Mouse (Mus musculus) hindbrain, postnatal 0 days (tissue): ENCODE data around the gene Orm3. TPM values are rescaled to one million over a fixed set of nuclear protein-coding genes. Genes with fewer than 3 reads are reported as not detected.

Experiments used
- ATAC-seq: fragments of 200-750 bp; cut with Nextera tagmentation; 2 replicates; pipeline ENCODE4 v1.8.0; 2017; ENCODE audit warnings: mild to moderate bottlenecking, moderate TSS enrichment, moderate library complexity
- DNase-seq: peaks from one replicate; pipeline ENCODE4 v3.0.0-alpha.2; 2015; ENCODE audit warnings: low spot score
- H3K27ac ChIP-seq: fragments of 300-500 bp; sonication (generic); 2 replicates; pipeline ENCODE4 v1.5.1; 2014; ENCODE audit warnings: mild to moderate bottlenecking
- H3K27me3 ChIP-seq: fragments of 300-500 bp; sonication (generic); 2 replicates; pipeline ENCODE4 v1.6.1; 2014; ENCODE audit warnings: low read length, mixed read lengths; ENCODE audit not compliant: insufficient read depth
- H3K36me3 ChIP-seq: fragments of 300-500 bp; sonication (generic); 2 replicates; pipeline ENCODE4 v1.6.1; 2014; ENCODE audit warnings: low read length, mixed read lengths; ENCODE audit not compliant: insufficient read depth
- H3K4me1 ChIP-seq: fragments of 300-500 bp; sonication (generic); 2 replicates; pipeline ENCODE4 v1.6.1; 2014; ENCODE audit warnings: antibody characterized with exemption, low read length, mixed read lengths; ENCODE audit not compliant: insufficient read depth
- H3K4me2 ChIP-seq: fragments of 300-500 bp; sonication (generic); 2 replicates; pipeline ENCODE4 v1.6.1; 2014; ENCODE audit warnings: low read depth, mild to moderate bottlenecking, low read length, moderate library complexity, mixed read lengths
- H3K4me3 ChIP-seq: fragments of 300-500 bp; sonication (generic); 2 replicates; pipeline ENCODE4 v1.5.1; 2014; ENCODE audit warnings: low read length
- H3K9ac ChIP-seq: fragments of 300-500 bp; sonication (generic); replicated peaks from 2 replicates; pipeline ENCODE4 v1.6.1; 2014; ENCODE audit warnings: mild to moderate bottlenecking, low read length, moderate library complexity, mixed read lengths
- H3K9me3 ChIP-seq: fragments of 300-500 bp; sonication (generic); 2 replicates; pipeline ENCODE4 v1.6.1; 2016; ENCODE audit warnings: low read length, mixed read lengths
- CTCF ChIP-seq: IDR thresholded peaks from 2 replicates; pipeline ENCODE4 v1.5.1; 2016; ENCODE audit warnings: antibody characterized with exemption, control low read depth, low read depth
- WGBS: fragments of 180-500 bp; shearing (Covaris S2); extraction: QIAGEN DNeasy Blood & Tissue Kit; methylation state at CpG from one replicate; pipeline ENCODE4 v1.1.7; 2014; 5-methylcytosine and 5-hydroxymethylcytosine counted together
- polyA plus RNA-seq: library from polyadenylated mRNA; unstranded; fragments of >200 nt; fragmentation: Nextera tagmentation; extraction: Ambion mirVana; gene quantifications from 2 replicates; pipeline ENCODE4 v1.2.1, GENCODE M21; 2015
- total RNA-seq: library from RNA; depleted of rRNA; stranded (reverse); fragments of >200 nt; gene quantifications from 2 replicates; pipeline ENCODE4 v1.2.3, GENCODE M21; 2014

The Orm3 gene
- total and polyA plus RNA-seq, 2 experiments from 2014 or later = not detected

DNA sequence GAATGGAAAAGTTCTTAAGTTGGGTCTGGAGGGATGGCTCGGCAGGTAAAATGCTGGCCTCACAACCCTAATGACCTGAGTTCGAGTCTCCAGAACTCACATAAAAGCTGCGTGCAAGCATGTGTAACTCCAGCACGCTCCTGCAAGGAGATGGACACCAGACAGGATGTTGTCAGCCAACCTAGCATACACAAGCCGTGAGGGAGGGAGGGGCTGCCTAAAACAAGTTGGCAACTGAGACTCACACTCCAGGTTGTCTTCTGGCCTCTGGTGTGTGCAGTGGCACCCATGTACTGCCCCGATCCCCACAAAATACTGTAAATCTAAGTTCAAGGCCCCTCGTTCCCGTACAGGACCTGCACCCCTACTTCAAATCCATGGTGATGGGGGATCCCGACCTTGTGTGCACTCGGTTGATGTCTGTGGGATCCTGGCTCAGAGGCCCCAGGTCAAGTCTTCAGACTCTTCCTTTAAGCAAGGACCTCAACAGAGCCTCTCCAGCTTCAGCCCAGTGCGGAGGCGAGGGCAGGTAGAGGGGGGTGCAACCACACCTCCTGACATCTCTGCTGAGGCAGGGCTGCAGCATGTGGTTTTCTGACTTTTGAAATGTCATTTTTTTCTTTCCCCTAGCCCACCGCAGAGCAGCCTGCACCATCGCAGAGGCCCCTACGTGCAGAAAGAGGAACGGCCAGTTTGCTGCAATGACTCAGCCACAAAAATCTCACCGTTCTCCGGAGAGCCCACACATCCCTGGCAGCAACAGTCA lies 44.8 kb downstream of the Orm3 start:
- DNase-seq (no peak), ATAC-seq (no peak)
- peaks cover 23% of the 10 kb centered on the region for H3K4me1 ChIP-seq
- H3K36me3 ChIP-seq = no peaks in the 10 kb centered on the region
- H3K9ac ChIP-seq = no peak overlapping the region
- H3K9me3 ChIP-seq = no peaks in the 10 kb centered on the region
- no peaks in the 10 kb centered on the region for H3K27me3 ChIP-seq
- no peak overlapping the region for H3K27ac ChIP-seq
- H3K4me2 ChIP-seq = no peak overlapping the region
- TF ChIP-seq CTCF = no peak
- 89% methylated on average over 18 of the region's 18 CpGs for WGBS
- no peak overlapping the region for H3K4me3 ChIP-seq

DNA sequence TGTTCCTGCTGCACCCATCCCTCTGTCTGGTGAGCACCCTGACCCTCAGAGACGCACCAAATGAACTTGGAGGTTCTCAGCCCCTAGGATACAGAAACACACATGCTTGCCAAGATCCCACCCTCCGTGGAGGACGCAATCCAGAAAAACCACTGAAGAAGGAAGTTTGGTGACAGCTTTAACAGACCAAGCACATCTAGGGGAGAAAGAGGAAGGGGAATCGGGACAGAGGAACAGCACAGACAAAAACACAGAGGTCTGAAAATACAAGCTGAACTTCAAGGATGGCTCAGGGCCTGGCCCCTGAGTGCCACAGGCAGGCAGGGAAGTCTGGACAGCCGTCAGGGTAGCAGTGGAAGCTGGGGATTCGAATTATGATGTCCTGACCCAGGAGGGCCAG lies 45.7 kb downstream of the Orm3 start:
- Histone ChIP-seq H3K27me3 (no peaks in the 10 kb centered on the region), H3K9me3 (no peaks in the 10 kb centered on the region), H3K9ac (no peak overlapping the region), H3K36me3 (no peaks in the 10 kb centered on the region), H3K27ac (no peak overlapping the region), H3K4me2 (no peak overlapping the region), H3K4me3 (no peak overlapping the region), H3K4me1 (peaks cover 25% of the 10 kb centered on the region)
- ATAC-seq (no peak), DNase-seq (no peak)
- no peak for TF ChIP-seq CTCF
- 77% methylated on average over 6 of the region's 6 CpGs for WGBS

DNA sequence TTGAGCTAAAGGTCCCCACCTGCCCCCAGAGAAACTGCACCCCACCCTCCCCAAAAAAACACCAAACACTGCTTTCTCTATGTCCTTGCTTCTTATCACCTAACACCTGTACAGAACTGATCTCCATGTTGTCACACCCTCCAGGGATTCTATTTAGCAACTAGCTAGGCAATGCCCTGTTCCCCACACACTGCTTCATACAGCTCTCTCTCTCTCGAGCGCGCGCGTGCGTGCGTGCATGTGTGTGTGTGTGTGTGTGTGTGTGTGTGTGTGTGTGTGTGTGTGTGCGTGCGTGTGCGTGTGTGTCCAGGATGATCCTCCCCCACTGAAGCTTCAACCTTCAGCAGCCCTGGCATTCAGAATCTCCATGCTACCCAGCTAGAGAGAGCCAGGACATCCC lies 46.1 kb downstream of the Orm3 start:
- 82% methylated on average over 10 of the region's 10 CpGs for WGBS
- ATAC-seq (no peak), DNase-seq (no peak)
- H3K4me2 ChIP-seq = peak overlapping the region; percentile 39; the same call in 1 of the 2 replicates
- H3K4me1 ChIP-seq = peaks cover 25% of the 10 kb centered on the region
- no peaks in the 10 kb centered on the region for H3K27me3 ChIP-seq
- H3K9ac ChIP-seq = no peak overlapping the region
- H3K27ac ChIP-seq = no peak overlapping the region
- no peak overlapping the region for H3K4me3 ChIP-seq
- no peaks in the 10 kb centered on the region for H3K9me3 ChIP-seq
- H3K36me3 ChIP-seq = no peaks in the 10 kb centered on the region
- no peak for TF ChIP-seq CTCF

GRCm38 (mm10) chr4:63402558-63402957 lies 46.6 kb downstream of the Orm3 start:
- H3K4me1 ChIP-seq = peaks cover 25% of the 10 kb centered on the region
- H3K27me3 ChIP-seq = no peaks in the 10 kb centered on the region
- DNase-seq (no peak), ATAC-seq (no peak)
- peak overlapping the region; percentile 76 for H3K27ac ChIP-seq
- WGBS = 63% methylated on average over 6 of the region's 6 CpGs
- no peaks in the 10 kb centered on the region for H3K36me3 ChIP-seq
- no peak for TF ChIP-seq CTCF
- H3K9me3 ChIP-seq = no peaks in the 10 kb centered on the region
- peak overlapping the region; percentile 9; the same call in 1 of the 2 replicates for H3K4me3 ChIP-seq
- H3K4me2 ChIP-seq = peak overlapping the region; percentile 39
- H3K9ac ChIP-seq = no peak overlapping the region

- no peaks in the 10 kb centered on the region for H3K27me3 ChIP-seq
- peak within 1 kb of the TSS; percentile 39 for H3K4me2 ChIP-seq
- DNase-seq (peak; percentile 89), ATAC-seq (peak; percentile 87)
- H3K36me3 ChIP-seq = no peaks in the 10 kb centered on the region
- H3K4me1 ChIP-seq = peaks cover 25% of the 10 kb centered on the region
- peak within 1 kb of the TSS; percentile 76 for H3K27ac ChIP-seq
- peak within 1 kb of the TSS; percentile 17 for H3K9ac ChIP-seq
- H3K9me3 ChIP-seq = no peaks in the 10 kb centered on the region
- WGBS = 21% methylated on average over 17 of the region's 17 CpGs
- H3K4me3 ChIP-seq = peak within 1 kb of the TSS; percentile 9; the same call in 1 of the 2 replicates
- no peak for TF ChIP-seq CTCF
Observed at GRCm38 (mm10) chr4:63403040-63403959, 47.3 kb downstream of the Orm3 start, which contains the start of gene Akna. Gene Akna, minus strand, starts transcription at chr4:63403354.

DNA sequence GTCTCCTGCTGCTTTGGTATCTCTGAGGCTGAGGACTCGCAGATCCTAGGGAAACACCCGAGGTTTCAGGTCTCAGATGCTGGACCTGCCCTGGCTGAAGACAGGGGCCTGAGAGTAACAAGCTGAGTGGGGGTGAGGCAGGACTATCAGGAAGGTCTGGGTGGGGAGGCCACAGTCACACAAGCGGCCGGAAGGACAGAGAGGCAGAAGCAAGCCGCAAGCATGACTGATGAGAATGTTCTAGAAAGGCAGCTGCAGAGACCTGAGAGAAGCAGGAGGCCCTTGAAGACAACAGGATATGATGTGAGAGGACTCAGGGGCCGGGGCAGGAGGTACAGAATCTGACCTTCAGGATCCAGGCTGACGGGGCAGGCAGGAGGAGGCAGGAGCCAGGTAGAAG lies 48.2 kb downstream of the Orm3 start:
- Histone ChIP-seq H3K36me3 (no peaks in the 10 kb centered on the region), H3K4me1 (peaks cover 28% of the 10 kb centered on the region), H3K9ac (no peak overlapping the region), H3K4me3 (no peak overlapping the region), H3K9me3 (no peaks in the 10 kb centered on the region), H3K27ac (0 out of 2 replicates have a peak overlapping the region, but pooled peaks have one; percentile 2), H3K4me2 (no peak overlapping the region), H3K27me3 (no peaks in the 10 kb centered on the region)
- no peak for TF ChIP-seq CTCF
- no peak for DNase-seq
- no peak for ATAC-seq
- WGBS = 70% methylated on average over 7 of the region's 7 CpGs
